Mouse (Mus musculus) retina, embryonic 14.5 days (tissue): ENCODE results near the gene A730015C16Rik.
A peak's percentile ranks its signal among the peaks of the same experiment; 100 is the strongest.

Source experiments
- DNase-seq: peaks from one replicate; pipeline ENCODE4 v3.0.0-alpha.2; 2015; ENCODE audit warnings: low spot score

A730015C16Rik gene

GRCm38 (mm10) chr4:108848505-108848848 is at the start of gene A730015C16Rik:
Gene A730015C16Rik, minus strand, starts transcription at chr4:108848619.
- peak; percentile 22 for DNase-seq

- DNase-seq, result no peak
Measured at GRCm38 (mm10) chr4:108890876-108891275, 42.5 kb upstream of the A730015C16Rik start.

GRCm38 (mm10) chr4:108887456-108887855 is 39.0 kb upstream of the A730015C16Rik start:
- no peak for DNase-seq

DNA sequence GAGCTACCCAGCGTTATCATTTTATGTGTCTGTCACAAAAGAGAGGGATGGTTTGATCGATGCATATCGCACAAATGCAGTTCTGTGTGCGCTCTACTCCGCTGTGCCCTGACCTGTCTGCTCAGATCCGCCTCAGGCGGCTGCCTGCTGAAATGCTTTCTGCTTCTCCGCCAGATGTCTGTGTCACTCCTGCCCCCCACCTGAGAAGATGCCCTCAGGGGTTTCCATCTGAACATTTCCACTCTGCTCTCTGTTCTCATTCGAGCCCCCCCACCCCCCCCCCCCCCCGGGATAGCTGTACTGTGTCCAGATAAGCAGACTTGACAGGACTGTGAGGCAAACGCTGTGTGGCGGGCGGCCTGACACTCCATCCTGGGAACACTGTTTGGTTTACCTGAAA is 35.4 kb upstream of the A730015C16Rik start:
- peak; percentile 58 for DNase-seq

- peak; percentile 72 for DNase-seq
Measured at GRCm38 (mm10) chr4:108878963-108879822, 30.8 kb upstream of the A730015C16Rik start, which contains the start of gene Rab3b. Gene Rab3b, plus strand, starts transcription at chr4:108879063.

DNA sequence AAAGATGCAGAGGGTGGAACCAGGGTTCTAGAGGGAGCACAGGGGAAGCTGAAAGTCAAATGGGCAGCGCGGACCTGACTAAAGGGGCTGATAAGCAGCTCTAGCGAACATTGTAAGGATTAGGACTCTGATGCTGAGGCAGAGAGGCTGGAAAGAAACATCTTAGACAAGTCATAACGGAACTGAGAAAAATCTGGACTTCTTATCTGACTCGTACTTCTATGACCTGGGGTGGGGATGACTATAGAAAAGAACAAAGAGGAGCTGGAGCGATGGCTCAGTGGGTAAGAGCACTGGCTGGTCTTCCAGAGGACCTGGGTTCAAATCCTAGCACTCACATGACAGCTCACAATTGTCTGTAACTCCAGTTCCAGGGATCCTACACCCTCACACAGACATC is 29.5 kb upstream of the A730015C16Rik start:
- DNase-seq, result no peak

- no peak for DNase-seq
Measured at GRCm38 (mm10) chr4:108873746-108874145, 25.3 kb upstream of the A730015C16Rik start.

DNA sequence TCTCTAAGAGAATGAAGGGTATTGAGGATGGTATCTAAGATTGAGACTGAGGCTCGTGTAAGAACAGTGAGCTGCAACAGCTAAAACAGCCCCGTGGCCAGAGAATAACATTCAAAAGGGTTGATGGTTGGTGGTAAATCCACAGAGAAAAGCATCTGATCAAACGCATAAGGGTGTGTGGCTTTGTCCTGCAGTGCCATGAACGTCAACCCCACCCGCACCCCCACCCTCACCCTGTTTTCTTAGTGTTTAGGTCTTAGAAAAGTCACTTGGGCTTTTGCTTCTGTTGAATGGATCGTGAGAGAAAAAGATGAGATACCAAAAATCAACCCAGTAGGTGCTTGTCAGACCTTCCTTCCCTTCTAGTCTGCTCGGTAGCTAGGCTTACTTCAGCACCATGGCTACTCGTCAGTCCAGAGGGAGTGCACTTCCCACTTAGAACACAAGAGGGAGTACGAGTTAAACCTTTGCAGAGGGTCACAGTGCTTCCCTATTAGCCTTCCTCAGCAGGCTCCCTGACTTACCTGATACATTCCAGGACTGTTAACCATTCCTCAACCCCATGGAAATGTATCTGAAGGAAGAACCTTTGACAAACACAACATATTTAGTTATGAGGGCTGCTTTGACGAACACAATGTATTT is 21.4 kb upstream of the A730015C16Rik start:
- peak; percentile 97 for DNase-seq

DNA sequence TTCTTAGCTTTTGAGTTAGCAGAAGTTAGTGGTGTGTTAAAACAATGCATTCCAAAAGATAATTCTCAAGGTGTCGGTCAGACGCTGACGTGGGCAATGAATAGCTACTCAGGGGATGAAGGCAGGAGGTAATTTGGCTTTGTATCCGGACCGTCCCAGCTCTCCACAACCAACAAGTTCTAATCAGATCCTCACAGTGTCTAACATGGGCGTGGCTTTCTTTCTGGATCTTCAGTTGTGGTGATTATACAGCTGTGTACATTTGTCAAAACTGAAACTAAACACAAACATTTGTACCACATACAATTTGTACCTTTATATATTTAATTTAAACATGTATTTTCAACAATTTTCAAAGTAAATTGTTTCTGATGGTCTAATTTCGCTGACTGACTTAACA is 18.4 kb upstream of the A730015C16Rik start:
- DNase-seq, result no peak

- DNase-seq, result peak; percentile 87
Measured at GRCm38 (mm10) chr4:108847715-108848504, 509 bp downstream of the A730015C16Rik start, which contains the start of gene Kti12. Gene Kti12, plus strand, starts transcription at chr4:108847785.

GRCm38 (mm10) chr4:108845824-108846569 is 2.4 kb downstream of the A730015C16Rik start:
- no peak for DNase-seq

DNA sequence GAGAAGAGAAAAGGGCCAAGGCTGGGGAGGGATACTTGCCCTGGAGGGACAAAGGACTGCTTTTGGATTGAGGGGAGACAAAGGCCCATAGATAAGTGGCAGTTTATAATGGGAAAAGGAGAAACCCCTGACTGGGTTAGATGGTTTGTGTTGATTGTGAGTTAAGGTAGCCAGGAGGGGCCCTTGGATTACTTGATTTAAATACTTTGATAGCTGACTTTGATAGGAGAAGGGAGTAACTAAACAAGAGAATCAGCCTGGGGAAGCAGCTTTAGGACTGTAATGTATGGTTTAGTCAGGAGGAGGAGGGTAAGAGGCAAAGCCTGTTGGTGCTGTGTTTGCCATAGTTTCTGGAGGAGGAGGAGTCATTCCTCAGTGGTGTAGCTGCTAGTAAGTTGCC is 5.1 kb downstream of the A730015C16Rik start:
- DNase-seq, result no peak

DNA sequence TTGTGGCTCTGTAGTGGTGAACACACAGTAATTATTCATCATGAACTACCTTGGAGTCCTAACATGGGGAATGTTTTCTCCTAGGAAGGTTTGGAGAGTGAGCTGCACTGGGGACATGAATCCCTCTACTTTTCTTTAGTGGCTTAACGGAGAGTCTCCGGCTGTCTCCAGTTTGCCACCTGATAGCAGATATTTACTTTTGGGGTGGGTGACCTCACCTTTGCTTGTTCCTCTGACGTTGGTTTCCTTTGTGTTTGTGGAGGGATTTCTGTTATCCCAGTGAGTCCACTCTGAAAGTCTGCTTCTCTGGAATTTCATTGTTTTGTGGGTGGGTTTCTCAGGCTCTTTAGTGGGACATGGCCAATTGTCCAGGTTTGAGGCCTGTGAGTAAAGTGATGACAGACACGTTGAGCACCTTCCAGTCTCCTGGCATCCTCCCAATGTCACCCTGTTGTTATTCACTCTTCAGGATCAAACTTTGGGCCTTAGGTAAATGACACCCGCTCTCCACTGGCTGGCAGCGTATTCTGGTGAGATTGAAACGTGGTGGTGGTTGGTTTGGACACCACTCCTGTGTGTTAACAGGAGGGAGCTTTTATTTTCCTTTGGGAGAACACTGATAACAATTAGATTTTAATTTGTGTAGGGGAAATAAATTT is 6.4 kb downstream of the A730015C16Rik start:
- no peak for DNase-seq

GRCm38 (mm10) chr4:108838031-108838430 is 10.4 kb downstream of the A730015C16Rik start:
- DNase-seq, result no peak

DNA sequence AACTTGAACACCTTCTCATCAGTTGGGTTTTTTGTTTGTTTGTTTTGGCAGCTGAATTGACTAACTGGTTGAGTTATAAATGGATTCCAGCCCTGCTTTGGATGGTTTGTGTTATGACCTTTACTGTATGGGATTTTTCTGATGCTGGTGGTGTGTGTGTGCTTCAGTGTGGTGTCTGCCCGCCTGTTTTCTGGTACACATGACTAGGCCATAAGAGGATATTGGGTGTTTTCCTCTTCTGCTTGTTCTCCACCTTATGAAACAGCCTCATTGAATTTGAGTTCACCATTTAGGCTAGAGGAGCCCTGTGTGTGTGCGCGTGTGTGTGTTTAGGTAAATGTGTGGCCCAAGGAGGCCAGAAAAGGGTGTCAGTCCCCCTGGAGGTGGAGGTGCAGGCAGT is 12.9 kb downstream of the A730015C16Rik start:
- no peak for DNase-seq

- DNase-seq, result peak; percentile 39
Measured at GRCm38 (mm10) chr4:108834971-108835311, 13.5 kb downstream of the A730015C16Rik start.

- DNase-seq, result peak; percentile 92
Measured at GRCm38 (mm10) chr4:108834115-108834970, 14.1 kb downstream of the A730015C16Rik start, which contains the start of gene Txndc12. Gene Txndc12, plus strand, starts transcription at chr4:108834601.

- DNase-seq, result no peak
Measured at GRCm38 (mm10) chr4:108833828-108834114, 14.6 kb downstream of the A730015C16Rik start.

DNA sequence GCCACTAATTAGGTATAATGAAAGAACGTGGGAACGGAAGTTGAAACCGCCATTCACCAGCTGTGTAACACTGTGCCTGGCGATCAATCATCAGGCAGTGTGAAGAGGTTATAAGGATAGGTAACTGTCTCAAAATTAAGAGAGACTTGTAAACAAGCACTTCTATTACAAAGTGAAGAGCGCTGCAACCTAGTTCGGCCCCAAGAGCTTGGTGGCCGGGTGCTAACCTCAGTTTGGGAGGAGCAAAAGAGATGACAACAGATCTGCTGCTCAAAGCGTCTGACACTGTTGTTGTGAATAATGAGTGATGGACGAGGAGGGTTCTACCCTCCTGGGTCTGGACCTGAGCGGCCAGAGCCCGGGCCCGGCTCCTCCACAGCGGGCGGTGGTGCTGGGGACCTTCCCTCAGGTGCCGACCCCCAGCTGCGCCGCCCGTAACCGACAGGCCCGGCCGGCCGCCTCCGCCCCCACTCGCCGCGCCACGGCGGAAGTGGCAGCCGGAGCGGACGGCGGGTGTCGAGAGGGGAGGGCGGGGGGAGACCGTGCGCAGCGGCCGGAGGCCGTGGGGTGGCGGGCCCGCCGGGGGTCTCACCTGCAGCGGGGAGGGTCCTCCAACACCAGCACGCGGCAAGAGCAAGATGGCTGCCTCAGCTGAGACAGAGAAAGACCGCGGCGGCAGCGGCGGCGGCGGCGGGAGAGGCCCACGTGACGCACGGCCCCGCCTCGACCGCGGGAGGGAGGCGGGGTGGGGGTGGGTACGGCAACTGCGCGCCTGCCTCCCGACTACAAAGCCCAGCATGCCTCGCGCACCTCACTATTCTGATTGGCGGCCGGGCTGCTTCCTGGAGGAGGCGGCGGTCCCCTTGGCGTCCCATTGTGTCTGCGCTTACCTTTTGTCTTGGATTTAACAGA is 15.2 kb downstream of the A730015C16Rik start, which contains the start of gene Btf3l4:
Gene Btf3l4 (minus strand): TSS at position 699 of the 912 bp plus-strand sequence.
- peak; percentile 96 for DNase-seq
